Mouse (Mus musculus) cortical plate, adult 2 months (tissue): ENCODE measurements at regions not wholly inside any gene's neighbourhood (a gene's known extent, or its start where the extent isn't known, plus 50 kb on each side); places are given as distances from the start of the nearest gene placed in this dataset.

Experiments
- CTCF ChIP-seq: fragments of 200-500 bp; IDR thresholded peaks from 2 replicates; pipeline ENCODE4 v1.5.1; 2011; ENCODE audit warnings: mild to moderate bottlenecking, control low read depth, low read length; ENCODE audit not compliant: insufficient read depth; ENCODE audit errors: extremely low read depth
- POLR2A ChIP-seq: fragments of 200-500 bp; IDR thresholded peaks from 2 replicates; pipeline ENCODE4 v1.6.1; 2011; ENCODE audit warnings: mild to moderate bottlenecking, low read length, control low read depth; ENCODE audit not compliant: insufficient read depth; ENCODE audit errors: extremely low read depth

DNA sequence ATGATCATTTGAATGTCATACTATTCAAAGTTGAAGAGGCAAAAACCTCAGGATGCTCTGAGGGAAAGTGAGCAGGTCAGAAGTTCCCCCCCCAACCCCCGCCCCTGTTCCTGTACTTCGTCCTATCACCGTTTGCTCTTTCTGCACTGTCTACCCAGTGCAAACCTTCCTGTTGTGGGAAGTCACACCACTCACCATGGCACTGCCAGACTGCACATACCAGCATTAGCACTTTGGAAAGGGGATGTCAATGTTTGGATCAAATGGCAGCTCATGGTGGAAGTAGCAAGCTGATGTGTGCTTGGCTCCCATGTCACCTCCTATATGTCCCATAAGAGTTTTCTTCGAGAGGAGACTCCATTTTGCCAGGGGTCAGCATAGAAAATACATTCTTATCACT lies 543.2 kb downstream of the Rnf144a start:
- no peak for TF ChIP-seq POLR2A
- TF ChIP-seq CTCF, result no peak
